Mouse (Mus musculus) hematopoietic stem cell, adult 5-6 weeks (primary cell): Measurements from ENCODE around the gene Sdr39u1. TPM values are rescaled to one million over a fixed set of nuclear protein-coding genes. Genes with fewer than 3 reads are reported as not detected.

Experiments
- ATAC-seq, 2 experiments: fragments of 125-278 bp in 1 of 2; replicated peaks in 1 of 2; 2 replicates each; pipeline ENCODE4 v1.8.0; 2016 to 2017; ENCODE audit warnings: inconsistent platforms in 2 of 2, mild to moderate bottlenecking in 2 of 2, moderate number of reproducible peaks in 2 of 2, low read depth in 1 of 2, moderate TSS enrichment in 1 of 2; ENCODE audit not compliant: low FRiP score in 2 of 2, poor library complexity in 2 of 2, severe bottlenecking in 2 of 2, insufficient read depth in 1 of 2, low TSS enrichment in 1 of 2
- total RNA-seq: library from RNA; stranded (forward); fragments of 172-1452, 232-1000 nt; gene quantifications from 2 replicates; pipeline ENCODE4 v1.2.3, GENCODE M21; 2017

The Sdr39u1 gene
- 10.3 and 27.3 TPM in 2 replicates for total RNA-seq

GRCm38 (mm10) chr14:55899701-55900413 is at the start of gene Sdr39u1:
Sdr39u1 (minus strand) TSS chr14:55900293.
- peak; percentile 93 to 95 for ATAC-seq

GRCm38 (mm10) chr14:55946269-55946969 is 46.3 kb upstream of the Sdr39u1 start:
- ATAC-seq: no peak

GRCm38 (mm10) chr14:55944575-55944974 is 44.5 kb upstream of the Sdr39u1 start, which contains the start of gene Cma1:
Cma1 (minus strand) TSS chr14:55944675.
- ATAC-seq: no peak

- no peak for ATAC-seq
Measured at GRCm38 (mm10) chr14:55943601-55944000, 43.5 kb upstream of the Sdr39u1 start.

- no peak for ATAC-seq
Measured at GRCm38 (mm10) chr14:55940070-55940800, 40.1 kb upstream of the Sdr39u1 start.

GRCm38 (mm10) chr14:55933586-55933985 is 33.5 kb upstream of the Sdr39u1 start:
- peak in 1 of 2 experiments; percentile 42; a peak in 1 of 4 replicates for ATAC-seq

GRCm38 (mm10) chr14:55929263-55929997 is 29.3 kb upstream of the Sdr39u1 start:
- ATAC-seq: no peak

GRCm38 (mm10) chr14:55926847-55927246 is 26.8 kb upstream of the Sdr39u1 start:
- ATAC-seq: peak; percentile 53 to 62; a peak in 3 of 4 replicates

GRCm38 (mm10) chr14:55922475-55923232 is 22.6 kb upstream of the Sdr39u1 start:
- no peak for ATAC-seq

GRCm38 (mm10) chr14:55918240-55919082 is 18.4 kb upstream of the Sdr39u1 start:
- peak; percentile 84 to 86 for ATAC-seq

- peak; percentile 59 to 75 for ATAC-seq
Measured at GRCm38 (mm10) chr14:55913406-55913805, 13.3 kb upstream of the Sdr39u1 start.

GRCm38 (mm10) chr14:55905518-55905917 is 5.4 kb upstream of the Sdr39u1 start:
- ATAC-seq: peak; percentile 53 to 71

GRCm38 (mm10) chr14:55900414-55900755 is 292 bp upstream of the Sdr39u1 start:
- ATAC-seq: 0 out of 4 replicates have a peak, but pooled peaks of 1 of the 2 experiments have one; percentile 13

GRCm38 (mm10) chr14:55898947-55899346 is 1.1 kb downstream of the Sdr39u1 start:
- ATAC-seq: no peak

- ATAC-seq: no peak
Measured at GRCm38 (mm10) chr14:55897671-55898070, 2.4 kb downstream of the Sdr39u1 start.
